Mouse (Mus musculus) spleen, adult 2 months (tissue): ENCODE results near the gene Sorcs3.

Experiments
- CTCF ChIP-seq: fragments of 200-500 bp; IDR thresholded peaks from 2 replicates; pipeline ENCODE4 v1.5.1; 2011; ENCODE audit warnings: mild to moderate bottlenecking, inconsistent platforms; ENCODE audit not compliant: insufficient read depth, insufficient read length, insufficient replicate concordance; ENCODE audit errors: extremely low read depth
- POLR2A ChIP-seq: fragments of 200-500 bp; IDR thresholded peaks from 2 replicates; pipeline ENCODE4 v1.6.1; 2011; ENCODE audit warnings: low read depth, low read length, inconsistent platforms

DNA sequence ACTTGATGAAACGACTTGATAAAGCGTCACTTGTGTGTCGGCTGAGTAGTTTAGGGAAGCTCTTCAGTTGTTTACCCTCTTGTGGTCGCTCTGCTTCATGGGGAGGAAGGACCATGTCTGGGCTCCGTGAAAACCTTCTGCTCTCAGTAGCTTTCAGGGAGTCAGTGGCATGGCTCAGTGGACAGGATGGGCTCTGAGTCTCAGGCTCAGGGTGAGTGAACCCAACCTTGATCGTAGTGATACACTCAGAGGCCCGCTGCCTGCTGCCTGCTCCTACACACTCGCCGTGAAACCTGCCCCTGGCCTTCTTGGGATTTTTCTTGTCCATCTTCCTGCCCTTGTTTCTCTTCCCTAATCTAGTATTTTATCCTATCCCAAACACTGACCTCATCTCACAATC lies 166.0 kb downstream of the Sorcs3 start:
- no peak for TF ChIP-seq CTCF
- no peak for TF ChIP-seq POLR2A
